Mouse (Mus musculus) neural tube, embryonic 14.5 days (tissue): Measurements from ENCODE around the gene Dtymk. TPM values are rescaled to one million over a fixed set of nuclear protein-coding genes. Genes with fewer than 3 reads are reported as not detected.

Experiments used
- polyA plus RNA-seq: library from polyadenylated mRNA; unstranded; fragments of >200 nt; fragmentation: Nextera tagmentation; extraction: Ambion mirVana; gene quantifications from 2 replicates; pipeline ENCODE4 v1.2.1, GENCODE M21; 2014

The Dtymk gene
- polyA plus RNA-seq, 1 experiment from 2014 or later, result 153 TPM

Other genes starting within 250 kb of the Dtymk start
- 357 and 382 TPM in 2 replicates for gene Stk25, start 143.3 kb downstream of the Dtymk start, polyA plus RNA-seq
- gene Bok, start 116.3 kb downstream of the Dtymk start, polyA plus RNA-seq, result 70.2 and 82.7 TPM in 2 replicates
- 85.9 and 90.4 TPM in 2 replicates for gene Atg4b, start 50.4 kb downstream of the Dtymk start, polyA plus RNA-seq
- gene Thap4, start 47.1 kb downstream of the Dtymk start, polyA plus RNA-seq, result 41.9 and 43.0 TPM in 2 replicates
- 9.4 and 10.2 TPM in 2 replicates for gene Ing5, start 2.0 kb upstream of the Dtymk start, polyA plus RNA-seq
- gene D2hgdh, start 23.0 kb upstream of the Dtymk start, polyA plus RNA-seq, result 12.3 and 14.7 TPM in 2 replicates
- gene Gal3st2, start 59.4 kb upstream of the Dtymk start, polyA plus RNA-seq, result not detected in 2 replicates
- not detected in 2 replicates for gene Gal3st2b, start 116.4 kb upstream of the Dtymk start, polyA plus RNA-seq
- not detected in 2 replicates for gene Gal3st2c, start 188.6 kb upstream of the Dtymk start, polyA plus RNA-seq
- not detected in 2 replicates for gene Neu4, start 218.5 kb upstream of the Dtymk start, polyA plus RNA-seq